Mouse (Mus musculus): ENCODE data around the gene Serinc3. TPM values are rescaled to one million over a fixed set of nuclear protein-coding genes. Genes with fewer than 3 reads are reported as not detected.

Serinc3 gene
- polyA plus RNA-seq, 1 experiment from 2014 or later = 28.8 TPM

DNA sequence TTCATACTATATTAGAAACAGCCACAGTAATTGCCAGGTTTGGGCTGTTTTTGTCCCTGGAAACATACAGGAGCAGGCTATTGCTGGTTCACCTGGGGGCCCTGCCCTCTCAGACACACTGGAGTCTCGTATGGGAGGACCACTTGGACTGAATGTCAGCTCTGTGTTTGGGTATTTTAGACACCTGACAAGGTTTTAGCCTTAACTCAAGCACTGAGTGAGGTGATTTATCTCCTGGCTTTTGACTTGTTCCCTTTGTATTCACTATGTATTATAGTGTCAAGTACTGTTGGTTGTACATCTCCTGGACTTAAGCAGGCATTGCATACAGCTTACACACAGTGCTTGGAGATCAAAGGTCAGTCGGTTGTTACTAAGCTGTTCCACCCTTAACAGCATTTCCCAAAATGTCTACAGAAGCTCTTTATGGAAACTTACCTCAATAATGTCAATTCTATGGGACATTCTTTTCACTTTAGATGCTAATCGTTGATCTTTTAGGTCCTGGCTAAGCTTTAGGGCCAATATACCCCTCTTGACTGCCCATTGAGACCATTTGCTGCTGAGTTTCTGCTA lies 28.2 kb downstream of the Serinc3 start:
- no peak for ATAC-seq (replicated peaks)
- H3K9me3 ChIP-seq = no peaks in the 10 kb centered on the region
- no peak overlapping the region for H3K4me3 ChIP-seq
- H3K9ac ChIP-seq (replicated peaks) = no peak overlapping the region
- H3K27ac ChIP-seq (replicated peaks) = no peak overlapping the region
- H3K4me1 ChIP-seq = no peaks in the 10 kb centered on the region
- peaks cover 81% of the 10 kb centered on the region for H3K36me3 ChIP-seq
- H3K27me3 ChIP-seq = no peaks in the 10 kb centered on the region
- no peak overlapping the region for H3K4me2 ChIP-seq (replicated peaks)
- WGBS = 84% methylated on average over 3 of the region's 3 CpGs

DNA sequence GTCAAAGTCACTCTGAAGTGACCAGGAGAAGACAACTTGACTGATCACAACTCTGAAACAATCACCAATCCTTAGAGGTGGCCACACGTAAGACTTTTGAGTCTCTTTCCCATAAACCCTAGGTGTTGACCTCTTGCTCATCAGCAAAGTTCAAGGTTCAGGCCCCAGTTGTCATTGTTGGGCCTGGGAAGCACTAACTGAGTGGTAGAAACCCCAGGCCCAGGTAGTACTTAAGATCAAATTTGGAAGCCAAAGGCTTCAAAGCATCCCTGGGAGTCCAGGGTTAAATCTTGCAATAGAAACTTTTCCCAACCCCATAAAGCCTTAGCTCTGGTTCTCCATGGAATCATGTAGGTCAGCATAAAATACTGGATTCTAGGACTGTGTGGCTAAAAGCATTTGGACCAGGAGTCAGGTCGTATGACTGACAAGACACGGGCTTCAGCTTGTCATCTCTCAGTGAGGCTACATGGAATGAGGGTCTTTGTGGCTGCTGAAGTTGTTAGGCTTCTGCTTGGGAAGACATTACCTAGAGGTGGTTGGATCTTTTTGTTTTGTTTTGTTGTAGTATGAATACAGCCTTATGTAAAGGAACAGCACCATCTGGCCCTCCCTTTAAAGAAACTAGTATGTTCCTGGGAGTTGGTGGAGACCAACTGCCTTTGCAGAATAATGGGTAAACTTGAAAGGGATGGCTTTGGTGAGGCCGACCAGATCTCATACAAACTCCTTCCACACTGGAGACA lies 28.9 kb downstream of the Serinc3 start:
- H3K36me3 ChIP-seq = peaks cover 77% of the 10 kb centered on the region
- WGBS = 90% methylated on average over 4 of the region's 4 CpGs
- no peak overlapping the region for H3K9ac ChIP-seq (replicated peaks)
- no peak for ATAC-seq (replicated peaks)
- no peaks in the 10 kb centered on the region for H3K9me3 ChIP-seq
- H3K4me1 ChIP-seq = no peaks in the 10 kb centered on the region
- no peak overlapping the region for H3K27ac ChIP-seq (replicated peaks)
- H3K4me2 ChIP-seq (replicated peaks) = no peak overlapping the region
- H3K27me3 ChIP-seq = no peaks in the 10 kb centered on the region
- H3K4me3 ChIP-seq = no peak overlapping the region

DNA sequence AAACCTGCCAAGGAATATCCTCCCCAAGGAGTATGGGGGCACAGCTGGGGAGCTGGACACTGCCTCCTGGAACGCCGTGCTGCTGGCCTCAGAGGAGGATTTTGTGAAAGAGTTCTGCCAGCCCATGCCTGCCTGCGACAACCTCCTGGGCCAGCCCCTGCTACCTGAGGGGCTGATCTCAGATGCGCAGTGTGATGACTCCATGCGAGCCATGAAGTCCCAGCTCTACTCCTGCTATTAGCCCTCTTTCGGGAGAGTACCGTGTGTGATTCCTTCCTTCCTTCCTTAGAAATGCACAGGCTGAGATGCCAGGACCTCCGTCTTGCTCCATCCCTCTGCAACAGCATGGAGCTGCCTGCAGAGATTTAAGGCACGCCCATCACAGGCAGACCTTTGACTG lies 29.5 kb downstream of the Serinc3 start:
- H3K9me3 ChIP-seq = no peaks in the 10 kb centered on the region
- no peak for ATAC-seq (replicated peaks)
- peaks cover 71% of the 10 kb centered on the region for H3K36me3 ChIP-seq
- no peak overlapping the region for H3K9ac ChIP-seq (replicated peaks)
- no peak overlapping the region for H3K27ac ChIP-seq (replicated peaks)
- H3K4me3 ChIP-seq = no peak overlapping the region
- 92% methylated on average over 9 of the region's 9 CpGs for WGBS
- H3K4me2 ChIP-seq (replicated peaks) = no peak overlapping the region
- H3K27me3 ChIP-seq = no peaks in the 10 kb centered on the region
- H3K4me1 ChIP-seq = no peaks in the 10 kb centered on the region

GRCm38 (mm10) chr2:163613990-163614389 lies 30.9 kb downstream of the Serinc3 start:
- Histone ChIP-seq H3K36me3 (peaks cover 58% of the 10 kb centered on the region), H3K4me1 (no peaks in the 10 kb centered on the region), H3K4me2 (replicated peaks) (no peak overlapping the region), H3K27me3 (no peaks in the 10 kb centered on the region), H3K9me3 (no peaks in the 10 kb centered on the region), H3K27ac (replicated peaks) (no peak overlapping the region), H3K9ac (replicated peaks) (no peak overlapping the region), H3K4me3 (no peak overlapping the region)
- ATAC-seq (replicated peaks) = no peak
- 92% methylated on average over 4 of the region's 4 CpGs for WGBS

- WGBS = 97% methylated on average over 5 of the region's 5 CpGs
- peaks cover 50% of the 10 kb centered on the region for H3K36me3 ChIP-seq
- no peak for ATAC-seq (replicated peaks)
Observed at GRCm38 (mm10) chr2:163613206-163613605, 31.7 kb downstream of the Serinc3 start.

DNA sequence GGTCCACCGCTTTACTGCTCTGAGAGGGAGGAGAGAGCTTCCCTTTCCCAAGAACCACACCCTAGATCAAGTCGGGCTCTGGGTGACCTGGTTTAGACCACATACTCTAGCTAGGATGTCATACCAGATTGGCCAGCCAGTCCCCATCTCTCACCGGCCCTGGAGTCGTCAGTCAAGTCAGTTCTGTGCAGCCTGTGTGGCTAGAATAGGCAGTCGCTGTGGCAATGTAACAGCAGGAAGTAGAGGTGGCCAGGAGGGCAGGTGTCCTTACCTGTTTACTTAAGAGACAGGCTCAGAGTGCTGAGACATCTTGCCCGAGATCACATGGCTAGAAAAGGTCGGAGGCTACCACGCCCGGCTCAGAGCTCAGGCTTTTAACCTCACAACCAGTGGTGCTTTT lies 33.8 kb downstream of the Serinc3 start:
- Histone ChIP-seq H3K36me3 (peaks cover 39% of the 10 kb centered on the region), H3K9me3 (no peaks in the 10 kb centered on the region), H3K27me3 (no peaks in the 10 kb centered on the region), H3K9ac (replicated peaks) (no peak overlapping the region), H3K4me1 (no peaks in the 10 kb centered on the region), H3K27ac (replicated peaks) (no peak overlapping the region), H3K4me2 (replicated peaks) (no peak overlapping the region), H3K4me3 (no peak overlapping the region)
- ATAC-seq (replicated peaks) = no peak
- WGBS = 85% methylated on average over 9 of the region's 9 CpGs

More at GRCm38 (mm10) chr2:163613206-163613605, 31.7 kb downstream of the Serinc3 start:
- Histone ChIP-seq H3K27me3 (no peaks in the 10 kb centered on the region), H3K9me3 (no peaks in the 10 kb centered on the region), H3K4me2 (replicated peaks) (no peak overlapping the region), H3K4me3 (no peak overlapping the region), H3K9ac (replicated peaks) (no peak overlapping the region), H3K4me1 (no peaks in the 10 kb centered on the region), H3K27ac (replicated peaks) (no peak overlapping the region)

- Histone ChIP-seq H3K36me3 (peaks cover 21% of the 10 kb centered on the region), H3K4me2 (replicated peaks) (no peak overlapping the region), H3K9ac (replicated peaks) (no peak overlapping the region), H3K4me3 (no peak overlapping the region), H3K9me3 (no peaks in the 10 kb centered on the region), H3K27ac (replicated peaks) (no peak overlapping the region), H3K4me1 (no peaks in the 10 kb centered on the region), H3K27me3 (no peaks in the 10 kb centered on the region)
- WGBS = 86% methylated on average over 12 of the region's 12 CpGs
- no peak for ATAC-seq (replicated peaks)
Observed at GRCm38 (mm10) chr2:163609281-163609975, 35.5 kb downstream of the Serinc3 start.

DNA sequence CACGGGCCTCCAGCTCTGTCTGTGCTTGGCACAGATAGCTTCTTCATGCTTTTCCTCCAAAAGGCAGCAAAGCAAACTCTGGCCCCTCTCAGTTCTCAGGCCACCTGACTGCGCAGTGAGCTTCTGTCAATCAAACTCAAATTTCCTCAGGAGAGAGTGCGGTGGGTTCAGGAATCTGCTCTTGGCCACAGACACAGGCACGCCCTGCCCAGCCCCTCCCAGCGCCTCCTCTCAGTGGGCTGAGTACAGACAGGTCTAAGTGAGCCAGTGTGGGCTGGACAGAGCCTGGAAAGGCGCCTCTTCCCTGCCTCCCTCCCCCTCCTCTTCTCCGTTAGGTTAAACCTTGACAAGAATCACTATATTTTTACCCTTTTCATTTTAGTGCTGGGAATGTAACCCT lies 36.9 kb downstream of the Serinc3 start:
- H3K4me1 ChIP-seq = peaks cover 7% of the 10 kb centered on the region
- no peaks in the 10 kb centered on the region for H3K9me3 ChIP-seq
- no peak overlapping the region for H3K27ac ChIP-seq (replicated peaks)
- no peak overlapping the region for H3K4me2 ChIP-seq (replicated peaks)
- H3K4me3 ChIP-seq = no peak overlapping the region
- H3K36me3 ChIP-seq = peaks cover 10% of the 10 kb centered on the region
- 86% methylated on average over 7 of the region's 7 CpGs for WGBS
- no peaks in the 10 kb centered on the region for H3K27me3 ChIP-seq
- H3K9ac ChIP-seq (replicated peaks) = no peak overlapping the region
- no peak for ATAC-seq (replicated peaks)

DNA sequence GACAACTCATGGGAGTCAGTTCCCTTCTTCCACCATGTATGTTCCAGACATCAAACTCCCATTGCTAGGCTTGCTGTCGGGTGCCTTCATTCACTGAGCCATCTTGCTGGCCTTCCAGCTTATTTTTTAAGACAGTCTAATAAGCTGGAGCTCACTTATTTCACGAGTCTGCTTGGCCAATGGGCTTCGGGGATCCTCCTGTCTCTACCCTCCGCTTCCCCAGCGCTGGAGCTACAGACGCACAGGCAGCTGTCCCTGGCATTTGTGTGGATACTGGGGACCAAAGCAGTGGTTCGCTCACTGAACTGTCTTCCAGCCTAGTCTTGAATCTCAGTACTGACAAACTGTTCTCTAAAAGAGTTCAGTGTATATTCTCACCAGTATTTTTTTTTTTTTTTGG lies 38.8 kb downstream of the Serinc3 start:
- H3K36me3 ChIP-seq = peaks cover 4% of the 10 kb centered on the region
- no peak for ATAC-seq (replicated peaks)
- peaks cover 15% of the 10 kb centered on the region for H3K4me1 ChIP-seq
- H3K4me3 ChIP-seq = no peak overlapping the region
- H3K4me2 ChIP-seq (replicated peaks) = no peak overlapping the region
- no peak overlapping the region for H3K27ac ChIP-seq (replicated peaks)
- no peaks in the 10 kb centered on the region for H3K27me3 ChIP-seq
- no peaks in the 10 kb centered on the region for H3K9me3 ChIP-seq
- no peak overlapping the region for H3K9ac ChIP-seq (replicated peaks)
- 86% methylated on average over 7 of the region's 7 CpGs for WGBS

DNA sequence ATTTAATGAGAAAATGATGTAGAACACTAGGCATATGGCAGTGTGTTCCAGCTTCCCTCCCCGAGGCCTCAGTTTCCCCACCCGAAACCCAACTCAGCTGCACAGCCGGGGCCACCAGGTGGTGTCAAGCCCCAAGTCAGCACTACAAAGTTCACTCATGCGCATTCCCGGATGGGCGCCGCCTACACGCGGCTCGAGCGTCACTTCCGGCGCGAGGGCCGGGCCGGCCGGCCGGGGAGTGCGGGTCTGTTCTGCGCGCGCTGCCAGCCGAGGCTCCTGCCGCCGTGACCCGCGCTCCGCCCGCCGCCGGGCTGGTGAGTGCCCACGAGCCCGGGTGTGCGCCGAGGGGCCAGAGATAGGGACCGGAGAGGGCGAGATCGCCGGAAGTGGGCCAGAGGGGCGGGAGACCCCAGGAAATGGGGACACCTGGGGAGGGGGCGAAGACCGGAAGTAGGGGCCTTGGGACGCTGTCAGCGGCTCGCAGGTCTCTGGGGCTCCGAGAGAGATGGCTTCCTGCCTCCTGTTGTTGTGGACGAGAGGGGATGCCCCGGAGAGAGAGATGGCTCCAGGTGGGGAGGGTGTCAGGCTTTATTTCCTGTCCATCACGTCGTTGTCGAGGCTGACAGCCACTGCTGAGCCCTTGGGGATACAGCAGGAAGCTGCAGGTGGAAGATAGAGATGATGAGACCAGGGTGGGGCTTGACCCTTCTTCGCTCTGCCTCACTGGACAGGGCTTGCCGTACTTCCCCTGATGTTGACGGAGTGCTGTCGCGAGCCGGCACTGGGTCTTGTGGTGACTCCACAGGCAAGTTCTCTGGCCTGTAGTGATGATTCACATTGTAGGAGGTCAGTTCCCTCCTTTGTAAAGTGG lies 42.6 kb downstream of the Serinc3 start, which contains the start of gene Ttpal:
Gene Ttpal, plus strand, starts transcription at position 214 of the 871 bp plus-strand sequence.
- H3K9me3 ChIP-seq = no peaks in the 10 kb centered on the region
- no peaks in the 10 kb centered on the region for H3K36me3 ChIP-seq
- H3K4me1 ChIP-seq = peaks cover 15% of the 10 kb centered on the region
- peak within 1 kb of the TSS; percentile 98 for H3K4me3 ChIP-seq
- H3K9ac ChIP-seq (replicated peaks) = peak within 1 kb of the TSS; percentile 99
- peak; percentile 95 for ATAC-seq (replicated peaks)
- peak within 1 kb of the TSS; percentile 90 for H3K27ac ChIP-seq (replicated peaks)
- WGBS = 2% methylated on average over 55 of the region's 57 CpGs
- H3K4me2 ChIP-seq (replicated peaks) = peak within 1 kb of the TSS; percentile 94
- no peaks in the 10 kb centered on the region for H3K27me3 ChIP-seq

DNA sequence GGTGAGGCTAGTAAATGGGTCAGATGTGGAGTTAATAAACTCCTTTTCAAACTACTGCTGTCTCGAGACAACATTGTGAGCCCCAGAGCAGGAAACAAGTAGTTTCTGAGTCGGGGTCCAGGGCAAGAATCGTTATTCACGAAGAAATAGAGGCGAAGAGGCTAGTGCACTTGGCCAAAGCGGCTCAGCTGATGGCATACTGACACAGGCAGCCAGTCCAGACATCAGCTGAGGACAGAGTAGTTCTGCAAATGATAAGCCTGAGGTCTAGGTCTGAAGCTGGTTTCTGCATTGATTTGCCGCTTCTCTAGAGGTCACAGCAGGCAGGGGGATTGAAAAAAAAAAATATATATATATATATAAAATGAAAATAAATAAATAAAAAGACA lies 43.2 kb downstream of the Serinc3 start:
- H3K9me3 ChIP-seq = no peaks in the 10 kb centered on the region
- H3K4me2 ChIP-seq (replicated peaks) = peak overlapping the region; percentile 94
- H3K27me3 ChIP-seq = no peaks in the 10 kb centered on the region
- H3K9ac ChIP-seq (replicated peaks) = peak overlapping the region; percentile 99
- H3K36me3 ChIP-seq = no peaks in the 10 kb centered on the region
- peak overlapping the region; percentile 90 for H3K27ac ChIP-seq (replicated peaks)
- 77% methylated on average over 7 of the region's 7 CpGs for WGBS
- peaks cover 15% of the 10 kb centered on the region for H3K4me1 ChIP-seq
- H3K4me3 ChIP-seq = peak overlapping the region; percentile 98
- ATAC-seq (replicated peaks) = no peak; the same call in 1 of the 2 replicates

Data from forebrain, embryonic 15.5 days (tissue).